Mouse (Mus musculus) brown adipose tissue, adult 24 weeks (tissue): ENCODE measurements around the gene Mgam. TPM values are rescaled to one million over a fixed set of nuclear protein-coding genes. Genes with fewer than 3 reads are reported as not detected.

Experiments
- H3K27ac ChIP-seq: fragments of 200-500 bp; replicated peaks from 2 replicates; pipeline ENCODE4 v1.5.1; 2012; ENCODE audit warnings: low read depth, mild to moderate bottlenecking, low read length
- H3K4me1 ChIP-seq: fragments of 200-500 bp; 2 replicates; pipeline ENCODE4 v1.6.1; 2012; ENCODE audit warnings: low read length, mixed read lengths; ENCODE audit not compliant: control insufficient read depth, insufficient read depth, insufficient read length
- H3K4me3 ChIP-seq: fragments of 200-500 bp; 2 replicates; pipeline ENCODE4 v1.5.1; 2012; ENCODE audit warnings: low read depth, mild to moderate bottlenecking, low read length, moderate library complexity; ENCODE audit not compliant: insufficient read depth
- polyA plus RNA-seq: library from polyadenylated mRNA; stranded (reverse); fragments of >200 nt; gene quantifications from 2 replicates; pipeline ENCODE4 v1.2.4, GENCODE M21; 2012; ENCODE audit not compliant: missing spikeins, insufficient read depth, insufficient read length

The Mgam gene
- polyA plus RNA-seq, 1 experiment, result 0.79 TPM

GRCm38 (mm10) chr6:40818237-40818902 lies 189.7 kb downstream of the Mgam start:
- Histone ChIP-seq H3K4me3 (no peak overlapping the region), H3K4me1 (no peaks in the 10 kb centered on the region), H3K27ac (no peak overlapping the region)

Other genes with a start within 250 kb of the Mgam start
- 2.8 and 3.7 TPM in 2 replicates for gene E330009J07Rik, start 192.7 kb upstream of the Mgam start, polyA plus RNA-seq
- gene Wee2, start 189.7 kb upstream of the Mgam start, polyA plus RNA-seq, result not detected in 2 replicates
- gene Ssbp1, start 157.5 kb upstream of the Mgam start, polyA plus RNA-seq, result 76.8 and 95.7 TPM in 2 replicates
- gene Tas2r137, start 137.6 kb upstream of the Mgam start, polyA plus RNA-seq, result not detected in 2 replicates
- gene Tas2r108, start 135.3 kb upstream of the Mgam start, polyA plus RNA-seq, result not detected in 2 replicates
- not detected in 2 replicates for gene Prss37, start 109.3 kb upstream of the Mgam start, polyA plus RNA-seq
- gene Olfr461, start 73.8 kb upstream of the Mgam start, polyA plus RNA-seq, result not detected in 2 replicates
- not detected in 2 replicates for gene Olfr460, start 59.3 kb upstream of the Mgam start, polyA plus RNA-seq
- gene Clec5a, start 43.0 kb upstream of the Mgam start, polyA plus RNA-seq, result 0.67 and 1.5 TPM in 2 replicates
- not detected in 2 replicates for gene Tas2r138, start 15.5 kb upstream of the Mgam start, polyA plus RNA-seq